Mouse (Mus musculus) lung, postnatal 0 days (tissue): ENCODE data around the gene Adap2.

Source experiments
- CTCF ChIP-seq: IDR thresholded peaks from 2 replicates; pipeline ENCODE4 v1.5.1; 2016; ENCODE audit warnings: antibody characterized with exemption, mild to moderate bottlenecking
- EP300 ChIP-seq: IDR thresholded peaks from 2 replicates; pipeline ENCODE4 v1.6.1; 2016; ENCODE audit warnings: antibody characterized with exemption, mild to moderate bottlenecking, control low read depth

DNA sequence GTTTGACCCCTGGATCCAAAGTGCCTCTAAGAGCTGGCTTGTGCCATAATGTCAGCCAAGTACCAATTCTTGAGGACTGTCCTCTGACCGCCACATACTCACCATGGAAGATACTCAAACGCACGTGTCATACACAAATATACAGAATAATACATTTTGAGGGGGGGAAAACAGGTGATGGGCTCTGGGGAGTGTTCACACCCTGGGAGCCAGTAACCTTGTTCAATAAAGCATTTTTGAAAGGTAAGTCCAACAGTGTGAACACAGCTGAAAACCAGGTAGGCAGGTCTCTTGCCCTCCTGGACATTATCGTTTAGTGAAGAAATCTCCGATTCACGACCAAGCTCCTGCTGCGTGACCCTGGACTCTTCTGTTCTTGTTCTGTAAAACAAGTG is 54.6 kb downstream of the Adap2 start:
- TF ChIP-seq CTCF, result no peak
- TF ChIP-seq EP300, result no peak
